Mouse (Mus musculus) heart, adult 18-20 months (tissue): ENCODE results near the gene Man1b1. TPM values are rescaled to one million over a fixed set of nuclear protein-coding genes. Genes with fewer than 3 reads are reported as not detected.

ENCODE experiments used
- DNase-seq, 2 experiments: peaks; one replicate each; pipeline ENCODE4 v3.0.0; 2021 to 2022; ENCODE audit warnings: mixed read lengths in 1 of 2
- long read RNA-seq, 2 experiments: library from polyadenylated mRNA; stranded (forward); transcript quantifications; one replicate each; pipeline ENCODE4 v2.0.0; 2021
- total RNA-seq, 2 experiments: library from RNA; stranded (reverse); gene quantifications; 2 replicates each; pipeline ENCODE4 v1.2.3; 2021

The Man1b1 gene
- 10 to 100 TPM; 20.8 to 23.6 TPM for total RNA-seq
- long read RNA-seq, experiment 1, transcript Man1b1-201 (13 exons, 3,755 nt), result major isoform, 20 of 26 reads
- long read RNA-seq, experiment 1, partial matches to known transcripts, result 5 of 26 reads
- long read RNA-seq, experiment 1, other reads (novel, unspliced or antisense), result 1 of 26 reads
- long read RNA-seq, experiment 2, transcript Man1b1-201 (13 exons, 3,755 nt), result major isoform, 6 of 10 reads
- long read RNA-seq, experiment 2, partial matches to known transcripts, result 1 of 10 reads
- long read RNA-seq, experiment 2, other reads (novel, unspliced or antisense), result 3 of 10 reads

GRCm38 (mm10) chr2:25332286-25333160 lies at the start of gene Man1b1:
TSS of gene Man1b1 (plus strand) at chr2:25332338.
- peak; percentile 99 to 100 for DNase-seq

- no peak for DNase-seq
Measured at GRCm38 (mm10) chr2:25285551-25285950, 46.6 kb upstream of the Man1b1 start.

DNA sequence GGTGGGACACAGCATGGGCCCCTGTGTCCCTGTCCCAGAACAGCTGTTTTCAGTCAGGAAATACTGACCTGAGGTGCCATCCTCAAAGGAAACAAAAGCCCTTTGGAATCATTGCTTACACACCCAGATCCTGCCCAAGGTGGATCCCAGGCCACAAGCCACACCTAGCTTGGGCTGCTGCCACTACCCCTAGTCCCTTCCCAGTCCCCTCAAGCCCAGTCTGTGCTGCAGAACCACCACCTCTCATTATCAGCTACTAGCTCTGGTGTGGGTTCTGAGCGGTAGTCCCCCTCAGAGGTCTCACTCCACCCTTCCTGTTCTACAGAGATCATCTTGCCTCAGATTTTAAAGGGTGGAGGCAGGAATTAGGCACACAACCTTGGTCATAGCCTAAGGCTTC lies 45.8 kb upstream of the Man1b1 start:
- DNase-seq, result no peak

DNA sequence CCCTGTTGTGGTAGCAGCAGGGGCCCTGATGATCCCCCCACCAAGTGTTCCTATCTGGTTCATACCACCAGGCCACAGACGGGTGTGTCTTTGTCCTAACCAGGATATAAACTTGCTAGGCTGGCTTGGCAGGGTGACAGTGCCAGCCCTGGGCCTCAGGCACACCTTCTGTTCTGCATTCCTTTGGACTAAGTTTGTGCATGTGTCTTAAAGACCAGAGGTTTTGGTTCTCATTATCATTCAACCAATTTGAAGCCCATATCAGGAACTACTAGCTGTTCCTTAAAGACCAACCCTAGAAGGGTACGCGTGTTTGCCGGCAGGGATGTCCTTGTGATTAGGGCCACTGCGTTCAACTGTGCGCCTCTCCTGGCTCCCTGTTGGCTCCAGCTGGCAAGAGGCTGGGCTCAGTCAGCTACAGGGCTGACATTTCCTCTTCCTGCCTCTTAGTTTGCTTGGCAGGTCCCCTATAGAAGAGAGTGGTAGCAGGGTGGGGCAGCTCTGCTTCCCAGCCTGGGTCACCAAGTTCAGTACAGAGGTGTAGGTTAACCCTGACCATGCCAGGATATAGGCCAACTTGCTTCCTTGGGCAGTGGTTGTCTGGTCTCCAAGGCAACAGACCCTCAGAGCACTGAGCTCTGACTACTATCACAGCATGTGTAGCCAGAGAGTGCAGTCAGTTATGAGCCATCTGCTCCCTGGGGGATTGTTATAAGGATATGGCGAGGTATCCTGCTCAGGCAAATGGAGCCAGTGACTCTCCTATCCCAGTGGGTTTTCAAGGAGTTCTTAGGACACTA lies 45.1 kb upstream of the Man1b1 start:
- peak; percentile 36 to 56 for DNase-seq

- DNase-seq, result no peak
Measured at GRCm38 (mm10) chr2:25287927-25288649, 44.0 kb upstream of the Man1b1 start, which contains the start of gene Tmem210. TSS of gene Tmem210 (plus strand) at chr2:25288145.

DNA sequence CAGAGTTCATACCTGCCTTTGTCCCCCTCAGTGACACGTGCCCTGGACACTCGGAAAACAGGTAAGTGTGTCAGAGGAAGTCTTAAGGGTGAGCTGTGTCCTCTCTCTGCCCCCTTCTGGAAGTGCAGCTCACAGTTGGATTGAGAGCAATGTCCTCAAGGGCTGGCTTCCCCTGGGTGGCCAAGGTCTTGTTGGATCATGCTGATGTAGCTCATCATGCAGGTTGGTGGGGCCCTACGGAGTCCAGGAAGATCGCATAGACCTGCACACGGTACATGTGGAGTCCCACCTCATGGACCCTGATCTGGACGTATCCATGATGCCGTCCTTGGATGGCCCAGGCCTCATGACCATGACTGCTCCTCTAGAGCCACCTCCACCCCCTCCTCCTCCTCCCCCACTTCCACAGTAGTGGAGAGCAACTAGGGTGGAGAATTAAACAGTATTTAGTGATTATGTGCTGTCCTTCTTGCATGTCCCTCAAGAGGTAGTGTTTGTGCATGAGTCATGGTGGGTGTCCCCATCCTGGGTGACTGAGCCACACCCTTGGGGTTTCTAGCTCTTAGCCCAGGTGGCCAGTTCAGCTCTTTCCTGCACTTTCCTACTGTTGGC lies 43.3 kb upstream of the Man1b1 start:
- DNase-seq, result no peak

GRCm38 (mm10) chr2:25289651-25290050 lies 42.5 kb upstream of the Man1b1 start, which contains the start of gene Lrrc26:
TSS of gene Lrrc26 (plus strand) at chr2:25289915.
- peak in 1 of 2 experiments; percentile 45 for DNase-seq

DNA sequence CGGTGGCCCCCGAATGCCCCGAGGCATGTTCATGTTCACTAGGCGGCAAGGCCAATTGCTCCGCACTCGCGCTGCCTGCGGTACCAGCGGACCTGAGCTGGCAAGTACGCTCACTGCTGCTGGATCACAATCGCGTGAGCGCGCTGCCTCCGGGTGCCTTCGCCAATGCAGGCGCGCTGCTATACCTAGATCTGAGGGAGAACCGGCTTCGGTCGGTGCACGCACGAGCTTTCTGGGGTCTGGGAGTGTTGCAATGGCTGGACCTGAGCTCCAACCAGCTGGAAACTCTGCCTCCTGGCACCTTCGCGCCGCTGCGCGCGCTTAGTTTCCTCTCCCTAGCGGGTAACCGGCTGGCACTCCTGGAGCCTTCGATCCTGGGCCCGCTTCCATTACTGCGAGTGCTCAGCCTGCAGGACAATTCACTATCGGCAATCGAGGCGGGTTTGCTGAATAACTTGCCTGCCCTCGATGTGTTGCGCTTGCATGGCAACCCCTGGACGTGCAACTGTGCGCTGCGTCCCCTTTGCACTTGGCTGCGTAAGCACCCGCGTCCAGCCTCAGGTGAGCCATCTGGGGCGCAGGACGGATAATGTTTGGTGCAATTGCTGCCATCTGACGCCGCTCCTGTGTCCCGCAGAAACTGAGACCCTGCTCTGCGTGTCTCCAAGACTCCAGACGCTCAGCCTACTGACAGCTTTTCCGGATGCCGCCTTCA lies 41.9 kb upstream of the Man1b1 start:
- peak in 1 of 2 experiments; percentile 42 for DNase-seq

DNA sequence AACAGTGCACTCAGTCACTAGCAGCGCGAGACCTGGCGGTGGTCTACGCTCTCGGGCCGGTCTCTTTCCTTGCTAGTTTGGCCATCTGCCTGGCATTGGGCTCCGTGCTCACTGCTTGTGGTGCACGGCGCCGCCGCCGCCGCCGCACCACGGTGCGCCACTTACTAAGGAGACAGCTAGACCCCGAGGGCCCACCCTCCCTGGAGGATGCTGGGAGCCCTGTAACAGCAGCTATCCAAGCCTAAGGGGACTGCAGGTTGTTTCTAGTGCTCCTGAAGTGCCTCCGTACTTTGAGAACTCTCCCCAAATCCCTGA lies 41.4 kb upstream of the Man1b1 start:
- DNase-seq, result peak; percentile 22 to 34

DNA sequence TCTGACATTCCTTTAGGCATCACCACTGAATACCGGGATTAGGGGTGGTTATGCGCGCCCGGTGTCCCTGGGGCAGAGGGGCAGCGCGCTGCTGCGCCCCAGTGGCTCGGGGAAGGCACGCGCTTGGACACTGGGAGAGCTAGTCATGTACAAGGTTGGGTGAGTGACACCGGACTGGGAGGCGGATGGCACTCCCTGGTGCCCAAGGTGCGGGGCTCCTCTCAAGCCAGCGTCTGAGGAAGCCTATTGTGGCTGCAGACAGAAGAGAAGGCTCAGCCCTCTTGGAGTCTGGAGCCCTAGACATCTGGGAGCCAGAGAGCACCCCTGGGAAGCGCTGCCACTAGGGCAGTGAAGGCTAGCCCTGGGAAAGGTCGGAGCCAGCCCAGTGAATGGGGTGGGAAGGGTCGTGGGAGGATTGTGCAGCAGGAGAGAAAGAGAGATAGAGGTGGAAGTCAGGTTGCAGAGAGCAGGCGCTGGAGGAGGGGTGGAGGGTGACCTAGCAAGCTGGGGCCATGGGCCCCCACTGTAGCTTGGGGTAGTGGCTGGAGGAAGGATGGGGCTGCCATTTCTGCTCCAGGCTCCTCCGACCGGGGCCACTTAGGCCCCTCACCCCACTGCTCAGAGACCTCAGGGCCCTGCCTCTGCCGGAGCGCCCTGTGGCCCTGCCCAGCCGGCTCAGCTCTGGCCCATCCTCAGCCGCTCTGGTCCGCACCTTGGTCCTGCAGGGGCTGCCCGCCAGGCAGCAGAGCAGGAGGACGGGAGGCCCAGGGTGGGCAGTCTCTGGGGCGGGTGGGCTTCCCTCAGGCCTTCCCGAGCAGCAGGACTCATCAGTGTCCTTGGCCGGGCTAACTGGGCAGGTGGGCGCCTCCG lies 40.7 kb upstream of the Man1b1 start:
- DNase-seq, result peak; percentile 29 to 55

GRCm38 (mm10) chr2:25292054-25292544 lies 40.0 kb upstream of the Man1b1 start:
- peak; percentile 49 to 59 for DNase-seq

DNA sequence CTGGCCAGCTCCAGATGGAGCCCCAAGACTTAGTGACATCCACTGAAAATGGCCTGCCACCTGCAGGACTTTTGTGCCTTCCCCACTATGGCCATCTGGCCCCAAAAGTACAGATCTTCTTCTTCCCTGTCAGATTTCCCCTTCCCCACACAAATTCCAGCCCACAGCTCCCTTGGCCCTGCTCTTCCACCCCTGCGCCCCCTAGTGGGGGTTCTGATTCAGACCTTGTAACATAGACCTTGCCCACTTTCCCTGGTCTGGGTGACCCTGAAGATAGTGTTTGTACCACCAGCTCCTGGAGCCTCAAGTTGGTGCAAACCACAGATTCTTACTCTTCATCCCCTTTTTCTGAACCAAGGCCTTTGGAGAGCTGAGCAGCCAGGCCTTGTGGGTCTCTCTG lies 39.3 kb upstream of the Man1b1 start:
- DNase-seq, result peak; percentile 73 to 93

DNA sequence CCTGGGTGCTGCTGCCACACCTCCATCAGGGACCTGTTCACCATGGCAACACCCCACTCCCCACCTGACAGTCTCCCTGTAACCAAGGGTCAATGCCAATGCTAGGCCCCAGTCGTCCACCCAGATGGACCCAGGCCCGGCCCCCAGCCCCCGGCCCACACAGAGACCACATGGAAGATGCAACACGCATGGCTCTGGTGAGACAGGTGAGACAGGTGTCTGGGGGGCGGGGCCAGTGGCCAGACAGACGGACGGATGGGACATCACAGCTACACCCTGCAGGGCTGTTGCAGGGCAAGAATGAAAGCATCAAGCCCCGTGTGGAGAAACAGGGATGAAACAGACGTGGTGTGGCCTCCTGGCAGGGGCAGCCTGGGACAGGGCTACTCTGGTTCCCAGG lies 38.4 kb upstream of the Man1b1 start:
- DNase-seq, result no peak

GRCm38 (mm10) chr2:25297093-25297492 lies 35.0 kb upstream of the Man1b1 start:
- DNase-seq, result no peak

- no peak for DNase-seq
Measured at GRCm38 (mm10) chr2:25298046-25298445, 34.1 kb upstream of the Man1b1 start.

DNA sequence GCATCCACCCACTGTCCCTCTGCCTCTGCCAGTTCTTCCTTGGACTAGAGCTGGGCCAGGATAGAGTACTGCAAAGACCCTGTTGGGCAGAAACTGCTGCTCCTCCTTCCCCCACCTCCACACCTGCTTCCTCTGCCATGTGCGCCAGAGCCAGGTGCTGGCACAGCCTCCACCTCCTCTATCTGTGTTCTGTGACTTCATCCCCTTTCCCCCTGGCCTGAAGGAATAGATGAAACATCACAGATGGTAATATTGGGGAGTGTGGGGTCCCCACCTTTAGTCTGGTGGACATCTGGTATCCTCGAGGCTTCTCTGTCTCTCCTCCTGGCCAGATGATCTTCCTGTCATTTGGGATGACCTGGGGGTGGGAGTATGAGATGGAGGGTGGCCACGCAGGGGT lies 28.7 kb upstream of the Man1b1 start:
- no peak for DNase-seq

GRCm38 (mm10) chr2:25303931-25304656 lies 28.0 kb upstream of the Man1b1 start:
- DNase-seq, result no peak

- peak in 1 of 2 experiments; percentile 5 for DNase-seq
Measured at GRCm38 (mm10) chr2:25304657-25305541, 27.2 kb upstream of the Man1b1 start.
